Mouse (Mus musculus) retina, adult 2 months (tissue): ENCODE data around the gene Siglecf.

Experiments used
- DNase-seq: peaks from one replicate; pipeline ENCODE4 v3.0.0-alpha.2; 2012; ENCODE audit warnings: low read depth, low spot score

The Siglecf gene

DNA sequence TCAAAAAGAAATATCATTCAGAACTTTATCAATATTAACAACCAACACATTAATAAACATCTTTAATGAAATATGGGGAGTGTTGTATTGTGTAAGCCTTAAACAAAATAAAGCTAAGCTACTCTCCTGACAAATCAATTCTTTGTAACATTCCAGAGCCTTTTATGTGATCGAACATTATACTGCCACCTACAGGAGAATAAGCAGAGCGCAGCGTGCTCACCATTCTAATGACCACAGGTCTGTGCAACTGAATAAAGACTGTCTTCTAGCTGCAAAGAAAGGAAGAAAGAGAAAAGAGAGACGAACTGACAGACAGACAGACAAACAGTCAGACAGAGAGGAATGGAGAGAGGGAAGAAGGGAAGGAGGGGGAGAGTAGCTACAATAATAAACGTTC is 27.1 kb downstream of the Siglecf start:
- peak; percentile 3 for DNase-seq

DNA sequence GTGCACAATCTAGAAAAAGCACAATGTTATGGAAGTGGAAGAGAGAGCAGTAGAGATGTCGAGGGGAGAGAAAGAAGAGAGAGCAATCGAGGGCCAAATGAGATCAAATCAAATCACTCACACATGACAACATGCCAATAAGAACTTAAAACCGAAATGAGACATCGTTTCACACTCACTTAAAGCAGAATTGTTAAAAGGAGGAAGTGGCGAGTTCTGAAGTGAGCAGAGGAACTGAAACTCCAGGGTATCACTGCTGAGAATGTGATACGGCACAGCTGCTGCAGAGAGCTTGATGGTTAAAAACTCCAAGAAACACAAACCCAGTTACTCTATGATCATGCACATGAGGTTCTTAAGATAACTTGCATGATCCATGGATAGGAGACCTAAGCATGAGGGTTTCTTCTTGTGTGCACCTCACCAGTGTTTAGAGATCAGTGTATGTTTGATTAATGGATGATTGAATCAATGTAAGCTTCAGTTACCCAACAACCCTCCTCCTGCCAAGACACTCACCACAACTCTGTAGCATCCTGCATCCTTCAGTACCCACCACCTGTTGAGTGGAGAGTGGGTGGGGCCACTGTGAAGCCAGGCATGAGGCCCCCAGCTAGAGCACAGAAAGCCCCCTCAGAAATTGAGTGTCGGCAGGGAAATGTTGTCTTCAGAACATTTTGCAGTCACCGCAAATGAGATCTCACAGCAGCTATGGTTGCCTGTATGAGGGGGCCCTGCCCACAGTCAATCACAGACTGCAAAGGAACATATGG is 41.4 kb downstream of the Siglecf start:
- DNase-seq, result no peak

DNA sequence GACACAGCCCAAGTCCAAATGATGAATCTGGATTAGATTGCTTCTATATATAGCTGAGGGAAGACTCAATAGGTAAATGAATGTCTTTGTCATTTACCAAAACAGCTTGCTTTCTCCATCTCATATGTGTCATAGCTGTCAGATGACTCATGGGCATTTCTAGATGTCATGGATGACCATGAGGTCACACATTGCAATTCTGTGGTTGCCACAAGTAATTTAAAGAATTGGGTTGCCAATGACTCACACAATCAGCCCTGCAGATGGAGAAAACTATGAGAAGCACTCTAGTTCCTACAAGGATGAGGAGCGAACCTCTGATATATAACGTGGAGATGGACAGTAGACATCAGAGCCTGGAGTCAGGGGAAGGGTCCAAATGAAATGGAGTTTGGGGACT is 48.4 kb downstream of the Siglecf start:
- DNase-seq, result no peak

DNA sequence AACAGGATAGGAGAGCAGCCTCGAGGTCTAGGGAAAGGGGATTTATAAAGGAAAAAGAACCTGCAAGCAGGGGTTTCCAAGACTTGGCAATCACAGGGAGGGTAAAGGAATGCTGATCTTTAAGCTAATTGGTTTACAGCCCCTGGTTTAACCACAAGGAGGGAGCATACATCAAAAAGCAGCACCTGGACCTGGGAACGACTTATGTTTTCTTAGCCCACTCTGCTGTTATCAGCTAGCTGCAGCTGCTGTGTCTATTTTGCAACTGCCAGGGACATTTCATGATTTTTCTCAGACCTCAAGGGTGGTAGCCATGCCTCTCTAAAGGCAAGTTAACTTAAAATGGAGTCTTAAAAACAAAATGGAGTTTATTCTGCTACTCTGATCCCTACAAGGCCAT is 51.6 kb downstream of the Siglecf start:
- no peak for DNase-seq

DNA sequence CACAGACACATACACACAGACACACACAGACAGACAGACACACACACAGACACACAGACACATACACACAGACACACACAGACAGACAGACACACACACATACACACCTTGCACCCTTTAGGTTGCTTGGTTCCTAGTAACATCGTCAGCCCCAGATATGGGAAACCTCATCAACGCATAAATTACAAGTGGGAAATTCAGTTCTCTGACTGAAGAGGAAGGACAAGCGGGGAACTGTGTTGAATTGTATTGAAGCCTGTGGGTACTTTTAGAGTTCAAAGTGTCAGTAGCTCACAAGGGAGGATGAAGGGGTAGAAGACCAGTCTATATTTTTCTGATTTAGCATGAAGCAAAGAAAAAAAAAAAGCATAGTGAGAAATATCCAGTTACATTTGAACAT is 56.4 kb downstream of the Siglecf start:
- no peak for DNase-seq

DNA sequence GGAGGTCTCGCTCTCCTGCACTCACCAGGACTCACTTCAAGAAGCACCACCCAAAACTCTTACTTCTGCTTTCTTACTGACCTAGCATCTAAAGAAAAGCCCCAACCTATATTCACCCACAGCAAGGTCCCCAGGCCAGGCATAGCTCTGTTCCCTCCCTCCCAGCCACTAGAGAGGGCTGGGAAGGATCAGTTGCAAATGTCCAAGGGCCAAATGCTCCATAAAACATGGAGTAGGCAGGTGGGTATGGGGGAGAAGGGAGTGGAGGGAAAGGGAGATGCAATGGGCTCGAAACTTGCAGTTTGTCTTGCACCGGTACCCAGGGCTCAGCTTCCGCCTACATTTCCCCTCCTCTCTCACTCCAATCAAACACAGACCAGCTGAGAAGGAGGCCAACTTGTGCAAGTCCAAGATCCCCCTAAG is 57.0 kb downstream of the Siglecf start, which contains the start of gene Siglecg:
TSS of gene Siglecg (plus strand) at position 74 of the 423 bp plus-strand sequence.
- DNase-seq, result no peak

DNA sequence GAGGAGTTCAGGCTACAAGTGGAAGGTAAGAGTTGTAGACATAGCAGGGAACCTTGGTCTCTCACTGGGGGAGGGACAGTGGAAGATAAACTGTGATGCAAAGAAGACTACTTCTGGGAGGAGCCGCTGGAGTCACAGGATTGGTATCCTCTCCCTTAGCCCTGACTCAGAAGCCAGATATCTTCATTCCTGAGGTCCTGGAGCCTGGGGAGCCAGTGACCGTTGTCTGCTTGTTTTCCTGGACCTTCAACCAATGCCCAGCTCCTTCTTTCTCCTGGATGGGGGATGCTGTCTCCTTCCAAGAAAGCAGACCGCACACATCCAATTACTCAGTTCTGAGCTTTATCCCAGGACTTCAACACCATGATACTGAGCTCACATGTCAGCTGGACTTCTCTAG is 57.9 kb downstream of the Siglecf start:
- DNase-seq, result no peak
